Mouse (Mus musculus) heart, postnatal 4 days (tissue): ENCODE results near the gene Dcst1. TPM values are rescaled to one million over a fixed set of nuclear protein-coding genes. Genes with fewer than 3 reads are reported as not detected.

Experiments
- DNase-seq: peaks from one replicate; pipeline ENCODE4 v3.0.0; 2021
- total RNA-seq, 2 experiments: library from RNA; stranded (reverse); gene quantifications; 2 replicates each; pipeline ENCODE4 v1.2.3; 2021

The Dcst1 gene
- total RNA-seq, 2 experiments from 2014 or later, result 0.21 to 0.72 TPM

DNA sequence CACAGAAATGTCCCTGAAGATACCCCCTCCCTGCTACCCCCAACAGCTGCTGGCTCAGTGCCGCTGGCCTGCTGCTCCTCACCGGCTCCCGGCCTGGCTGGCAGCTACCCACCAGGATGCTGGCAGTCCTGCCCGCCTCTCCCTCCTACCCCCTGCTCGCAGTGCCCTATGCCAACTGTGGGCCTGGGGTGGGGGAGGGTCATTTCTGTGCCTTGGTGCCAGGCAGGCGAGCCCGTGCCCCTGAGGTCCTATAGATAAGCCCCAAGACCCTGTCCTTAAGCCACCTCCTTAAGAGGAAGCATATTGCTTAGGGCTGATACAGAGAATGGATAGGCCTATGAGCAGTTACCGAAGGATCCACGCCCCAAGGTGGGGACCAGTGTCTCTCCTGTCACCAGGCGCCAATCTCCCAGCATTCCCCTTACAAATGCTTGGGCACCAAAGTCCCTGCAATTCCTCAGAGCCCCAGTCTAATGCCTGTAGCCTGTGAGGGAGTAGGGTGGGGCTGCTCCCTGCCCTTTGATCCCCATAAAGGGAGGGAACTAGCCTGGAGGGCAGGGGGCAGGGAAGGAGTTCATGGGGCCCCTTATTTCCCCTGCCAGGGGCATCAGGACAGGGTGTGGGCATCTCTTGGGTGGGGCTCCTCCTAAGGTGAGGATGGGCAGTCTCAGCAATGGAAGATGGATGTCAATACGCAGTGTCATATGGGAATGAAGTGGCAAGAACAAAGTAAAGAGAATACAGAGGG is 23.3 kb upstream of the Dcst1 start:
- peak; percentile 83 for DNase-seq

DNA sequence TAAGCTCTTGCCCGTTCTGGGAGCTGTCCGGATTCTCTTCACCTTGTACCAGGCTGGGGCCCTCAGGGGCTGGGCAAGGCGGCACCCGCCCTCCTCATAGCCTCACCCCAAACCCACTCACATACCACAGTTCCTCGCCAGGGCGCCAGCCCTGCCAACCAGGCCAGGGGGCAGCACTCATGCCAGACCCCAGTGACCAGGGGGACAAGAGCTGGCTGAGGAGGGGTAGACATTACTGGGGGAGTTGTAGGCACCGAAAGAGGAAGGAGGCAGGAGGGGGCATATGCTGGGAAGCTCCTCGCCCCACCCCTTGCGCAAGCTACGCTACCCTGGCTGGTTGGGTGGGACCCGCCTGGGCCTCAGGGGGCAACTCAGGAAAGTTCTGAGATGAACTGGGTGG is 22.6 kb upstream of the Dcst1 start:
- DNase-seq, result no peak

GRCm38 (mm10) chr3:89386438-89387420 is 21.7 kb upstream of the Dcst1 start:
- no peak for DNase-seq

GRCm38 (mm10) chr3:89385451-89385850 is 20.4 kb upstream of the Dcst1 start:
- DNase-seq, result no peak

- DNase-seq, result no peak
These were observed 19.5 kb upstream of the Dcst1 start for GRCm38 (mm10) chr3:89384331-89385076.

GRCm38 (mm10) chr3:89383651-89384255 is 18.7 kb upstream of the Dcst1 start:
- DNase-seq, result no peak

GRCm38 (mm10) chr3:89382950-89383349 is 17.9 kb upstream of the Dcst1 start:
- DNase-seq, result no peak

GRCm38 (mm10) chr3:89382033-89382882 is 17.2 kb upstream of the Dcst1 start:
- DNase-seq, result no peak

GRCm38 (mm10) chr3:89381233-89381632 is 16.2 kb upstream of the Dcst1 start:
- DNase-seq, result no peak

- no peak for DNase-seq
These were observed 15.7 kb upstream of the Dcst1 start for GRCm38 (mm10) chr3:89380711-89381110.

DNA sequence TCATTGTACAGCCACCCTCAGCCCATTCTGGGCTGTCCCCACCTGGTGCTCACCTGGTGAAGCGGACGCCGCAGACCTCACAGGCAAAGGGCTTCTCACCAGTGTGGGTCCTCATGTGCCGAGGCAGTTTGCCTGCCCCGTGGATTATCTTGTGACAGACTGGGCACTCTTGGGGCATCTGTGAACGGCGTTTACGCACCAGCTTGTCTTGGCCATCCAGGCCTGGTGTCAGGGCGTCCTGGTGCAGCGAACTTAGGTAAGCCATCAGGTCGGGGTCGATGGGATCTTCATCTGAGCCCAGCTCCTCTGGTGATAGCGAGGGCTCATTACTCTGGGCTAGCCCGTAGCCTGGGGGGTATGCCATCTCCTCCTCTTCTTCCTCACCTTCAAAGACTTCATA is 15.2 kb upstream of the Dcst1 start:
- DNase-seq, result no peak

DNA sequence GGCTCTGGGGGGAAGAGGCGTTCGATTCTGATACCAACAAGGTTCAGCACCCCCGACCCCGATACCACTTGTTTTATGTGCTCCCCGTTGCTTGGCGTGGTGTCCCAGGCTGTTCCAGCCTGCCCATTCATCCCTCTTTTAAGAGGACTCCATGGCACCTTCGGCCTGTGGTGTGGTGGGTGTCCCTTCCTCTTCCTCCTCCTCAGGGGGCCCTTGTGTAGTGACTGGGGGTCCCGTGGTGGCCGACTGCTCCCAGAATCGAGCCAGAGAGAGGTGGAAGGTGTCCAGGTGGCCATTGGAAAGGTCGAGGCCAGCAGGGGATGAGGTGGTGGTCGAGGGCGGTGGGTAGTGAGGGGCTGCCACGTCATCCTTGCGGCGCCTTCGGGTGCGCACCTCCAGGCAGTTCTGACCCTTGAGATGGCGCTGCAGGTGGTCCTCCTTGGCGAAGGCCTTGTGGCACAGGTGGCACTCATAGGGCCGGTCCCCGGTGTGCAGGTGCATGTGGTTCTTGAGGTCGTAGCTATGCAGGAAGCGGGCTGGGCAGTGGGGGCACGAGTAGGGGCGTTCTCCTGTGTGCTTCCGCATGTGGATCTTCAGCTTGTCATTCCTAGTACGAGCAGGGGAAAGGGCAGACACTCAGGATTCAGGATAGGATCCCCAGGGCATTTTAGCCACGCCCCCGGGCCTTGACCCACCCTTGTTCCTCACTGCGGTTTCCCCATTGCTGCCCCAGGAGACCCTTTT is 14.5 kb upstream of the Dcst1 start:
- no peak for DNase-seq

GRCm38 (mm10) chr3:89378394-89379067 is 13.5 kb upstream of the Dcst1 start:
- DNase-seq, result peak; percentile 84

GRCm38 (mm10) chr3:89377831-89378230 is 12.8 kb upstream of the Dcst1 start:
- DNase-seq, result no peak

DNA sequence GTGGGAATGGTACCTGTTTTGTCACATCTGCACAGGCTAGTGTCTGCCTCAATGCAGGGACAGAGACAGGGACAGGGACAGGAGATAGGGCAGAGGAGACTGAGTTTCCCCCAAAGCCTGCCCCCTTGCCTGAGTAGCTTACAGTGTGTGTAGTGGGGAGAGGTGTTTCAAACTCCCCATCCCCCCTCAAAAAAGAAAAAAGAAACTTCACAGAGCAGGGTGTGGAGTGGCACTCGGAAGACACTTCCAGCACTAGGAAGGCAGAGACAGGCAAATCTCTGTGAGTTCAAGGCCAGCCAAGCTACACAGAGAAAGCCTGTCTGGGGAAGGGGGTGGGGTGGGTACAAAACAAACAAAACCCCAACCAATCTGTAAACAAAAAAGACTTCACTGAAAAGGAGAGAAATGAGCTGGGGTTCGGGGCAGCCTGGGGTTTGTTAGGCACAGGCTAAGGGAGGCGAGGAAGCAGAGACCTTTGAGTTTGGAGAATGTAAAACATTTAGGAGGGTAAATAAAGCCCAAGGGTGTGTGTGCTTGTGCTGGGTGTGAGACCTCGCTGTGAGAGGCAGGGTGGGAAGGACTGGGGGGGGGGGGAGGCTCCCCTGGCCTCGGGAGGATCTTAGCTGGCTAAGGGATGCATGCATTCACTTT is 8.7 kb upstream of the Dcst1 start:
- no peak for DNase-seq

GRCm38 (mm10) chr3:89367338-89367737 is 2.3 kb upstream of the Dcst1 start:
- no peak for DNase-seq

- peak; percentile 55 for DNase-seq
These were observed 697 bp upstream of the Dcst1 start for GRCm38 (mm10) chr3:89365486-89366414.

DNA sequence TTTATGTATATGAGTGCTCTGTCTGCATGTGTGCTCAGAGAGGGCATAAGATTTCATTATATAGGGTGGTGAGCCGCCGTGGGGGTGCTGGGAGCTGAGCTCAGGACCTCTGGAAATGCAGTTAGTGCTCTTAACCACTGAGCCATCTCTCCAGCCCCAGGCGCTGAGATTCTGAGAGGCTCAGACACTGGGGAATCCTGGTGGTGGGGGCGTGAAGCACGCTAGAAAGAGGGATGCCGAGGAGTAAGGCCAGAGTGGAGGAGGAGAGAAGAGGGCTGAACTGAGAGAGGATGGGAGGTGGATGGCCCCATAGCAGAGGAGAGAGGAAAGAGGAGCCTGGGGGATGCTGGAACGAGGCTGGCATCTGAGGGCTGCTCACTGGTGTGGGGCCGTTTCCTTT is 422 bp downstream of the Dcst1 start:
- DNase-seq, result no peak
